Mouse (Mus musculus): ENCODE measurements at regions not wholly inside any gene's neighbourhood (a gene's known extent, or its start where the extent isn't known, plus 50 kb on each side); places are given as distances from the start of the nearest gene placed in this dataset.

- Histone ChIP-seq H3K27ac (replicated peaks) (no peak overlapping the region), H3K4me3 (no peak overlapping the region), H3K36me3 (no peaks in the 10 kb centered on the region), H3K9me3 (replicated peaks) (no peaks in the 10 kb centered on the region), H3K4me1 (peaks cover 4% of the 10 kb centered on the region; the same call in 1 of the 2 replicates), H3K27me3 (ENCODE audit: low read depth, poor library complexity, severe bottlenecking) (no peaks in the 10 kb centered on the region)
- DNase-seq (ENCODE audit: low spot score), result no peak
- 93% methylated on average over 7 of the region's 7 CpGs for WGBS
Observed at GRCm38 (mm10) chr19:16043007-16043406, 58.2 kb upstream of the Cep78 start.

- no peak overlapping the region for H3K27ac ChIP-seq (replicated peaks)
- H3K36me3 ChIP-seq, result no peaks in the 10 kb centered on the region
- H3K9me3 ChIP-seq (replicated peaks), result no peaks in the 10 kb centered on the region
- peaks cover 4% of the 10 kb centered on the region; the same call in 1 of the 2 replicates for H3K4me1 ChIP-seq
- DNase-seq (ENCODE audit: low spot score), result no peak
- no peak overlapping the region for H3K4me3 ChIP-seq
- H3K27me3 ChIP-seq (ENCODE audit: low read depth, poor library complexity, severe bottlenecking), result no peaks in the 10 kb centered on the region
- 84% methylated on average over 5 of the region's 5 CpGs for WGBS
Observed at GRCm38 (mm10) chr19:16041891-16042290, 57.1 kb upstream of the Cep78 start.

DNA sequence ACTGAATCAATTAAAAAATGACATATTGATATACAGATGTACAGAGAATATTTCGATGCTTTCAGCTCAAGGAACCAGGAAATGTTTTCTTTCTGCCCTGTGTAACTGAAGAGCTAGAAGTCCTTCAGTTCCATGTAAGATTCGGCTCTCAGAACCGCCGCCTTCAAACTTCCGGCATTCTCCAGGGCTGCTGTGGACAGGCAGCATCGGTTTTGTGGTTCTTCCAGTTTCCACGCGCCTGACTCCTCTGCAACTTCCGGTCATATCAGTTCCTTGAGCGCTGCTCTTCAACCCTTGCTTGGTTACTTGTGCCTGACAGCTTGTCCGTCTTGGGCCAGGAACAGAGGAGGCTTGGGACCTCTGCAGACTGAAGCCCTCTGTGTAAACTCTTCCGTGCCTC is 53.0 kb upstream of the Cep78 start:
- WGBS, result 92% methylated on average over 12 of the region's 12 CpGs
- Histone ChIP-seq H3K27ac (replicated peaks) (no peak overlapping the region), H3K4me3 (no peak overlapping the region), H3K4me1 (no peaks in the 10 kb centered on the region), H3K36me3 (no peaks in the 10 kb centered on the region), H3K9me3 (replicated peaks) (no peaks in the 10 kb centered on the region), H3K27me3 (ENCODE audit: low read depth, poor library complexity, severe bottlenecking) (no peaks in the 10 kb centered on the region)
- no peak for DNase-seq (ENCODE audit: low spot score)
